In genomic region chr1:171184314-171184713, GRCm38 (mm10) we compare ENCODE assay signal across 9 mouse cellular contexts. TPM values are rescaled to one million over a fixed set of nuclear protein-coding genes. Genes with fewer than 3 reads are reported as not detected.
DNase-seq lines count a peak whose midpoint lies in the region; ATAC-seq lines count a peak whose summit lies in the region.
"Had no signal": no experiment of that assay in that cellular context is flagged by ENCODE, and none has a peak within 500 bp of the region (broad histone marks: within the 10 kb centered on the region; RNA-seq: fewer than 3 reads in every experiment).

No protein-coding gene starts in this region.

- no peak for ATAC-seq in kidney, embryonic 15.5 days (replicated peaks; ENCODE audit: low FRiP score)
- peak; percentile 85 for ATAC-seq in intestine, embryonic 16.5 days
- ATAC-seq in frontal cortex, adult (ENCODE audit: low TSS enrichment): no peak

- no peak overlapping the region for H3K4me3 ChIP-seq in kidney, embryonic 15.5 days (replicated peaks)
- H3K4me3 ChIP-seq in intestine, embryonic 16.5 days (ENCODE audit: low read length): no peak overlapping the region
- H3K4me3 ChIP-seq: limb, embryonic 13.5 days had no signal

- H3K36me3 ChIP-seq in kidney, embryonic 15.5 days: no peaks in the 10 kb centered on the region
- H3K36me3 ChIP-seq in intestine, embryonic 16.5 days (ENCODE audit: control insufficient read depth, insufficient read depth, low read length): no peaks in the 10 kb centered on the region
- H3K36me3 ChIP-seq: limb, embryonic 13.5 days had no signal

- H3K27ac ChIP-seq in kidney, embryonic 15.5 days: no peak overlapping the region
- 0 out of 2 replicates have a peak overlapping the region, but pooled peaks have one; percentile 44 for H3K27ac ChIP-seq in intestine, embryonic 16.5 days (ENCODE audit: low read length)
- H3K27ac ChIP-seq: limb, embryonic 13.5 days had no signal

- no peak overlapping the region for H3K4me2 ChIP-seq in kidney, embryonic 15.5 days
- H3K4me2 ChIP-seq in intestine, embryonic 16.5 days (ENCODE audit: low read depth, low read length): no peak overlapping the region
- H3K4me2 ChIP-seq: limb, embryonic 13.5 days had no signal

- peak; percentile 35 for DNase-seq in kidney, adult 9 months
- DNase-seq in adrenal gland, postnatal 36 days: peak; percentile 54 to 63
- peak; percentile 56 to 58 for DNase-seq in monocyte, adult 2 months (ENCODE audit: low read depth in 1 of 2, low spot score in 2 of 2)
- DNase-seq in left cerebral cortex, adult 11 months (ENCODE audit: low spot score): no peak
- no peak for DNase-seq in yolk sac, embryonic 10.5 days (ENCODE audit: low spot score)

- no peaks in the 10 kb centered on the region for H3K27me3 ChIP-seq in kidney, embryonic 15.5 days
- H3K27me3 ChIP-seq in intestine, embryonic 16.5 days (replicated peaks; ENCODE audit: control insufficient read depth, insufficient read depth, low read length): no peaks in the 10 kb centered on the region
- H3K27me3 ChIP-seq: limb, embryonic 13.5 days had no signal

- no peak overlapping the region for H3K9ac ChIP-seq in kidney, embryonic 15.5 days
- no peak overlapping the region for H3K9ac ChIP-seq in intestine, embryonic 16.5 days (ENCODE audit: low read depth, low read length)
- H3K9ac ChIP-seq: limb, embryonic 13.5 days had no signal

- H3K9me3 ChIP-seq in kidney, embryonic 15.5 days (replicated peaks): no peaks in the 10 kb centered on the region
- no peaks in the 10 kb centered on the region for H3K9me3 ChIP-seq in intestine, embryonic 16.5 days (ENCODE audit: control insufficient read depth, low read length)
- H3K9me3 ChIP-seq: limb, embryonic 13.5 days had no signal

- 68% methylated on average over 7 of the region's 7 CpGs for WGBS in kidney, embryonic 15.5 days
- 58% methylated on average over 7 of the region's 7 CpGs for WGBS in intestine, embryonic 16.5 days

- peaks cover 5% of the 10 kb centered on the region for H3K4me1 ChIP-seq in kidney, embryonic 15.5 days
- H3K4me1 ChIP-seq in intestine, embryonic 16.5 days (ENCODE audit: control insufficient read depth, insufficient read depth, low read length): peaks cover 11% of the 10 kb centered on the region

RNA-seq across cellular contexts. Expression of gene Pcp4l1, which starts 11.8 kb away (rescaled TPM):
- polyA plus RNA-seq in kidney, embryonic 15.5 days (2015; fragmentation: Nextera tagmentation; extraction: Ambion mirVana): 2.8 and 4.0 TPM in 2 replicates
- total RNA-seq in adrenal gland, postnatal 36 days (2021): 10 to 100 TPM; 42.0 to 53.6 TPM
- polyA plus RNA-seq in intestine, embryonic 16.5 days (2015; fragmentation: Nextera tagmentation; extraction: Ambion mirVana): 16.4 and 19.4 TPM in 2 replicates

RNA-seq across cellular contexts. Expression of gene Nr1i3, which starts 29.5 kb away (rescaled TPM):
- 0.26 and 0.81 TPM in 2 replicates for polyA plus RNA-seq in kidney, embryonic 15.5 days (2015; fragmentation: Nextera tagmentation; extraction: Ambion mirVana)
- total RNA-seq in adrenal gland, postnatal 36 days (2021): under 1 TPM in 1 of 2 experiments, not detected in 1; 0.13 TPM
- 18.7 and 21.7 TPM in 2 replicates for polyA plus RNA-seq in intestine, embryonic 16.5 days (2015; fragmentation: Nextera tagmentation; extraction: Ambion mirVana)

RNA-seq across cellular contexts. Expression of gene Mpz, which starts 33.8 kb away (rescaled TPM):
- 0.86 and 0.99 TPM in 2 replicates for polyA plus RNA-seq in kidney, embryonic 15.5 days (2015; fragmentation: Nextera tagmentation; extraction: Ambion mirVana)
- 1 to 10 TPM; 1.5 to 1.6 TPM for total RNA-seq in adrenal gland, postnatal 36 days (2021)
- 1.7 TPM in 2 replicates for polyA plus RNA-seq in intestine, embryonic 16.5 days (2015; fragmentation: Nextera tagmentation; extraction: Ambion mirVana)

RNA-seq across cellular contexts. Expression of gene Sdhc, which starts 33.9 kb away (rescaled TPM):
- 307 and 309 TPM in 2 replicates for polyA plus RNA-seq in kidney, embryonic 15.5 days (2015; fragmentation: Nextera tagmentation; extraction: Ambion mirVana)
- total RNA-seq in adrenal gland, postnatal 36 days (2021): 100 to 1,000 TPM; 438 to 454 TPM
- 457 and 490 TPM in 2 replicates for polyA plus RNA-seq in intestine, embryonic 16.5 days (2015; fragmentation: Nextera tagmentation; extraction: Ambion mirVana)

RNA-seq across cellular contexts. Expression of gene Tomm40l, which starts 38.0 kb away (rescaled TPM):
- 35.1 and 35.4 TPM in 2 replicates for polyA plus RNA-seq in kidney, embryonic 15.5 days (2015; fragmentation: Nextera tagmentation; extraction: Ambion mirVana)
- total RNA-seq in adrenal gland, postnatal 36 days (2021): 10 to 100 TPM; 51.4 to 65.3 TPM
- 32.0 and 34.7 TPM in 2 replicates for polyA plus RNA-seq in intestine, embryonic 16.5 days (2015; fragmentation: Nextera tagmentation; extraction: Ambion mirVana)

Comparison
In these comparisons a context has a peak if more than half of its experiments do, and no peak if none do; other contexts are left out.
1. DNase-seq: peak in kidney, adult 9 months (single experiment), adrenal gland, postnatal 36 days (2 of 2) and monocyte, adult 2 months (2 of 2); none in left cerebral cortex, adult 11 months (single experiment) and yolk sac, embryonic 10.5 days (single experiment).
2. RNA of gene Nr1i3, which starts 29.5 kb away (polyA plus RNA-seq): 18.7 to 21.7 TPM in intestine, embryonic 16.5 days; 0.26 to 0.81 TPM in kidney, embryonic 15.5 days; every median in the first group is over 10 times any median in the second.